Mouse (Mus musculus) CD4-positive, CD25-positive, alpha-beta regulatory T cell (primary cell): ENCODE data around the gene Pex16. TPM values are rescaled to one million over a fixed set of nuclear protein-coding genes. Genes with fewer than 3 reads are reported as not detected.

Experiments used
- polyA plus RNA-seq: library from polyadenylated mRNA; unstranded; fragments of 100-300 nt; shearing (Covaris generic); gene quantifications from one replicate; pipeline ENCODE4 v1.2.1, GENCODE M21; 2017

Pex16 gene
- polyA plus RNA-seq, result 51.9 TPM

GRCm38 (mm10) chr2:92374514-92374913 lies at the start of gene Pex16, which contains the start of gene Large2:
Pex16 (plus strand) TSS chr2:92374676.
Large2 (minus strand) TSS chr2:92374869.

GRCm38 (mm10) chr2:92381901-92382588 lies 7.6 kb downstream of the Pex16 start, which contains the start of gene 1700029I15Rik:
1700029I15Rik (plus strand) TSS chr2:92382538.

GRCm38 (mm10) chr2:92401091-92401561 lies 26.6 kb downstream of the Pex16 start, which contains the start of gene Mapk8ip1:
Mapk8ip1 (minus strand) TSS chr2:92401263.

Other genes with a start within 250 kb of the Pex16 start
- 1.1 TPM for gene Large2, start 193 bp downstream of the Pex16 start, polyA plus RNA-seq
- gene 1700029I15Rik, start 7.9 kb downstream of the Pex16 start, polyA plus RNA-seq, result 7.1 TPM
- 1.3 TPM for gene Mapk8ip1, start 26.6 kb downstream of the Pex16 start, polyA plus RNA-seq
- 21.3 TPM for gene Cry2, start 59.4 kb downstream of the Pex16 start, polyA plus RNA-seq
- gene Slc35c1, start 85.9 kb downstream of the Pex16 start, polyA plus RNA-seq, result 73.4 TPM
- gene Chst1, start 225.0 kb downstream of the Pex16 start, polyA plus RNA-seq, result not detected